Mouse (Mus musculus) layer of hippocampus, postnatal 10 days (tissue): ENCODE measurements around the gene 2610008E11Rik. TPM values are rescaled to one million over a fixed set of nuclear protein-coding genes. Genes with fewer than 3 reads are reported as not detected.
"Not testable (repeated sequence)": the region's sequence is repeated elsewhere in the genome, so short reads cannot be mapped to it uniquely, and the experiment has no call there.

Source experiments
- DNase-seq, 2 experiments: peaks; one replicate each; pipeline ENCODE4 v3.0.0; 2021; ENCODE audit warnings: low spot score in 2 of 2
- long read RNA-seq: library from polyadenylated mRNA; stranded (forward); transcript quantifications from one replicate; pipeline ENCODE4 v2.0.0, GENCODE M21; 2023
- total RNA-seq, 2 experiments: library from RNA; stranded (reverse); gene quantifications; 2 replicates each; pipeline ENCODE4 v1.2.3; 2021

The 2610008E11Rik gene
- 10 to 100 TPM; 28.4 to 28.6 TPM for total RNA-seq
- long read RNA-seq, full-length matches to known transcripts: 10 of 13 reads
- long read RNA-seq, partial matches to known transcripts: 0 of 13 reads
- long read RNA-seq, other reads (novel, unspliced or antisense): 3 of 13 reads

DNA sequence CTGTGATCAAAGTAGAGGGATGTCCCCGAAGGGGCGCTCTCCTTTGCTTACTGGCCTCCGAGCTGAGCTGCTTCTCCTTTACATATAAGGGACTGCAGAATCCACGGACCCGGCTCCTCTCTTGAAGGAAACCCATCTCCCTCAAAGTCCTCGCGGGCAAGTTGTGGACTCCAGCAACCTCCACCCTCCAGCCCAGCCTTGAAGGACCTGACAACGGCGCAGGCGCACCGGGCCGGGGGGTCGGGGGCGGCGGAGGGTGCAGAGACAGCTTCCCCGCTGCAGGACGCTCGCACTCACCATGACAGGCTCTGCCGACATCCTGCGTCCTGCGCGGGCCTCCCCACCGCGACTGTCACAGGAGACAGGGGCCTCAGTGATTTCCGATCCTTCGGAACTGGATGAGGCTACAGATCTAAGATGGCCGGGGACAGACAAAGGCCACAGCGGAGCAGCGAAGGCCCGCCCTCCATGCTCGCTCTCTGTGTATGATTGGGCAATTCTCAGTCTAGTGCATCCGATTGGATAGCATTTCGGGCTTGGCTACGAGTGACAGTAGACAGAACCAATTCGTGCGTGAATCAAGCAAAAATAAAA lies at the start of gene 2610008E11Rik:
Gene 2610008E11Rik (minus strand): TSS at position 440 of the 594 bp plus-strand sequence.
- DNase-seq: peak; percentile 95

DNA sequence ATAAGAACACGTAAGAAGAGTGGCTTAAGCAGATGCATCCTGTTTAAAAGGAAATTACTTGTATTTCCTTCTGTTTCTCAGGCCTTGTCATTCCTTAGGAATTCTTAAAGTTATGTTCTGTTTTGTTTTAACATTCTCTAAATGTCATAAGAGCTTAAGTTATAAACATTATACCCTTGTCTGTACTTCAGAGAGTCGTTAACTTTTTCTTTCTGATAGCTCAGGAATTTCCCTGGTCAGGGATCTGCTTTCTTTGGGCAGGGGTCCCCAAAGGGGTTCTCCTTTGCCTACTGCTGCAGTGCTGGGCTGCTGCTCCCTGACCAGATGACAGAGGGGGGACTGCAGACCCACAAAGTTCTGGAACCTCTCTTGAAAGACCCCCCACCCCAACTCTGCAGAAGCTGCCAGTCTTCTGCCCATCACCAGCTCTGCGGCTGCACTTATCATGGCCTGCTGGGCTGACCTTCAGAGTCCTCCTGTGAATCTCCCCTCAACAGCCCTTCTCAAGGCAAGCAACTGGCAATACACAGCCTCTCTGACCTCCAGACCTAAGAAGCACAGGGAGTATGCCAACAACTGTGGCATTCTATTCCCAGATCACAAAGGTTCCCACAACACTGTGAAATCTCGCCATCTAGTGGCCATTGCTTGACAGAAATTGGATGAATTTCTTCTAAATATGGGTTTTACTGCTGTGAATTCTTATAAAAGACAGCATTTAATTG lies 18.9 kb upstream of the 2610008E11Rik start:
- DNase-seq: peak; percentile 54 to 66

- no peak for DNase-seq
Measured at GRCm38 (mm10) chr10:79115085-79115484, 17.7 kb upstream of the 2610008E11Rik start.

DNA sequence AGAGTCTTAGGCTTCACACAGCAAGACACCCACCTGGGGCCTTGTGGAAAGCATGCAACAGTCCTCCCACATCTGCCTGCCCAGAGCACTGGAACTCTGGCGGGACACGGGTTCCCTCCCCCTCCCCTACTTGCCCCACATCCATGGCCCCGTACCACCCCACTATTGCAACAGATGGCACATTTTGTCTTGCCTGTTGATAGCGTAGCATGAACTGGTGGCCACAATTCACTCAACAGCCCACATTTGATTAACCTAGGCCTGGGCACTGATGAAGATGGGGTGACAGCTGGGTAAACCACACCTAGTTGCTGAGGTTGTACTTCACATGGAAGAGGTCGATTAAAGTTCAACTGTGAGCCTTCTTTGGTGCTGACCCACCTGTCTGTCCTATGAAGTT lies 13.1 kb upstream of the 2610008E11Rik start:
- DNase-seq: no peak

DNA sequence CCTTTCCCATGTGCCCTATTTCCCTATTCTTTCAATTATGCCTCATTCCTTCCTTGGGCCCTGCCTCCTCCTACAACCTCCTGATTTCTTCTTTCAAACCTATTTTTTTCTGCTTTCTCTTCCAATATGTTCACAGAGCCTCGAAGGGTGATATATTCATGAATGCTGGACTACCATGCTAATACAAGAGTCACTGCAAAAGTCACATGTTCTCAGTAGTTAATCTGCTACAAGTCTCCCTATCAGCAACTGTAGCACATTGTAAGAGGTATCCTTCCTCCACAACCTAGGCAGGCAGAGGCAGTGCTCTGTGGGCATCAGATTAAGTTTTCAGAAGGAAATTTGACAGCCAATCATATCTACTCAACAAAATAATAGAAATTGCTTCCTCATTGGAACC lies 11.8 kb upstream of the 2610008E11Rik start:
- DNase-seq: no peak

DNA sequence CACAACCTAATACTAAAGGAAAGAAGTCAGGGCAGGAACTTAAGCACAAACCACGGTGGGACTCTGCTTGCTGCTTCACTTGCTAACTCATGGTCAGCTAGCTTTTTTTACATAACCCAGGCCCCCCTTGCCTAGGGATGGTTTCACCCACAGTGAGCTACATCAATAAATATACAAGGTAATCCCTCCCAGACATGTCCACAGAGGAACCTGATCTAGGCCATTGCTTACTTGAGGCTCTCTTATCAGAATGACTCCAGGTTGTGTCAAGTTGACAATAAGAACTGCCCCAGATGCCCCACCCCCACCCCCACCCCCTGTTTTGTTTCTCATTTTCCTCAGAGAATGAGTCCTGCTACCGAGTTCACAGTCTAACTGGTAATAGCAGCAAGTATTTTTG lies 10.1 kb upstream of the 2610008E11Rik start:
- DNase-seq: no peak

- no peak for DNase-seq
Measured at GRCm38 (mm10) chr10:79106325-79107282, 9.2 kb upstream of the 2610008E11Rik start.

DNA sequence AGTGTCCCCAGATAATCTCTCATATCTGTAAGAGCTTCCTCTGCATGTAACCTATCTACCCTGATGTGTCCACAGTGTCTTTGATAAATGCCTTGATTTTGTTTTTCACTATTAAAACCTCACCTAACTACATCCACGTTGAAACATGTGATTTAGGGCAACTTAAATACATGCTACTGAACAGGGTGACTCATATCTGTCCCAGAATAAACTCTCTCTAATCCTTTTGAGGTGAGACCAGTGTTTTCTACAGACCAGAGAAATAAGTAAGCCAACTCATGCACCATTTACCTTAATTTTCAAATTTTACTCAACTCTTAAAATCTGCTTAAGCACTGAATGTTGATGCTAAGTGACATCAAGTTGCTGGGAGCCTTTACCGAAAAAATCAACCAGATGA lies 694 bp downstream of the 2610008E11Rik start:
- no peak for DNase-seq

DNA sequence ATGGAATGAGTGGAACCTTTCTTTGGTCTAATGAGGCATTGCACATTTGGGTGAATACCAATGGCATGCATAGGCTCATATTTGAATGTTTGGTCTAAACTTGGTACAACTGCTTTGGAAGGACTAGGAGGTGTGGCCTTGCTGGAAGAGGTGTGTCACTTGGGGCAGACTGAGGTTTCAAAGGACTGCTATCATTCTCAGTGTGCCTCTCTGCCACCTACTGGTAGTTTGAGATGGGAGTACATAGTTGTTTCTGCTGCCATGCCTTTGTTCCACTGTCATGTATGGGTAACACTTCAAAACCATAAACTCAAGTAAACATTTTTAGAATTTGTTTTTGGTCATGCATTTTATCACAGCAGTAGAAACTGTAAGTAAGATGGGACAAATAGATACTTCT lies 5.7 kb downstream of the 2610008E11Rik start:
- DNase-seq: no peak

- no peak for DNase-seq
Measured at GRCm38 (mm10) chr10:79089000-79089399, 8.4 kb downstream of the 2610008E11Rik start.

DNA sequence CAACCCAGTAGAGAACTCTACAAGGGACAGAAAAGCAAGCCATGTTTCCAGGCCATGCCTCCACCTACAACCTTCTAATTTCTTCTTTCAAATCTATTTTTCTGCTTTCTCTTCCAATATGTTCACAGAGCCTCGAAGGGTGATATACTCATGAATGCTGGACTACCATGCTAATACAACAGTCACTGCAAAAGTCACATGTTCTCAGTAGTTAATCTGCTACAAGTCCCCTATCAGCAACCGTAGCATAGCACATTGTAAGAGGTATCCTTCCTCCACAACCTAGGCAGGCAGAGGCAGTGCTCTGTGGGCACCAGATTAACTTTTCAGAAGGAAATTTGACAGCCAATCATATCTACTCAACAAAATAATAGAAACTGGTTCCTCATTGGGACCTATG lies 10.8 kb downstream of the 2610008E11Rik start:
- DNase-seq: no peak

DNA sequence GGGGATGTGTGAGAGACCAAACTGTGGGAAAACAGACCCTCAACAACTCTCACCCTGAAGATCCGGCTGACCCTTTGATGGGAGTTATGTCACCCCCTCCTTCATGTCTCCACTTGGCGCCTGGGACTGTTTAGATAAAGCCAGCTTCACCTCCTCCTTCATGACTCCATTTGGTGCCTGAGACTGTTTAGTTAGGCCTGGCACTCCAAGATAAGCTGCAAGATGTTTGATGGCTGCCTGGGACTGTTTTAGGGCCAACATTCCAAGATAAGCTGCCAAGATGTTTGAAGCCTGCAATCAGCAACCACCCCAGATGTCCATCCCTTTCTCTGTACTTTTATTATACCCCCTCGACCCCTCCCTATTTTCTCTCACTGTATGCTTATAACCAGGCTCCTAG lies 40.0 kb downstream of the 2610008E11Rik start:
- not testable (repeated sequence) for DNase-seq

DNA sequence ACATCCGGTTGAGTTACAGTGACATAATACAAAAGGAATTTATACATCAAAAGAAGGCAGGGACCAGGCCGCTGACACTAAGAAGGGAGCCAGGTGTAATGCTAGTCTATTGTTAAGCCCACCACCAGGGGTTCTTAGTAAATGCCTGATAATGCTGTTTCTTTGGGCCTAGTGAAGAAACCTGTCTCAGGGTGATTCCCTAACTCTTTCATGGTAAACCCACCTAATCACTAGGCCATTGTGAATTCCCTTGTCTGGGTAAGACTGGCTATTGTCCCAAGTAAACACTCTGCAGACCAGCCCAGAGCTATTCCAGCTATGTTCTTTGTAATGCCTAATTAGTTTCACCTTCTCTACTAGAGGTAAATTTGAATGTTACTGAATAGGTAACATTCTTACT lies 54.9 kb downstream of the 2610008E11Rik start:
- not testable (repeated sequence) for DNase-seq

DNA sequence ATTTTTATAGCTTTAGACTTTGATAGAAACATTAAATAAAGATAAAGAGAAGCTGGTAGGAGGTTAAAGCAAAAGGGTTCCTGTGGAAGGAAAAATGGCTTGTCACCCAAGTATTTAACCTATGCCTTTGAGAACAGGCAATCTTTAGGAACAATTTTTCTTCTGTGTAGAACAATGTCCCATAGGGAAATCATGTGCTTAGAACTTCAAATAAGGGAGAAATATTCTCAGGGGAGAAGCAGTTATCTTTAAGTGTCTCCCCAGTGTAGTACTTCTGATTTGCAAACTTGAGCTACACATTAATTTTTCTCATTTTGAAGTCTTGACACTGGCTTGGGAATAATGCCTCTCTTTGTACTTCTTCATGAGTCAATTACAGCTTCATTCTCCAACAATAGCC lies 69.0 kb downstream of the 2610008E11Rik start, which contains the start of gene Olfr57:
Gene Olfr57 (plus strand): TSS at position 301 of the 400 bp plus-strand sequence.
- DNase-seq: no peak

Other genes with a start within 250 kb of the 2610008E11Rik start
- gene Olfr1356, start 245.4 kb downstream of the 2610008E11Rik start, total RNA-seq: not detected
- not detected for gene Olfr1355, start 222.1 kb downstream of the 2610008E11Rik start, total RNA-seq
- not detected for gene Olfr1354, start 184.4 kb downstream of the 2610008E11Rik start, total RNA-seq
- gene Olfr8, start 147.0 kb downstream of the 2610008E11Rik start, total RNA-seq: not detected
- gene Olfr1353, start 134.3 kb downstream of the 2610008E11Rik start, total RNA-seq: not detected
- gene Olfr1352, start 116.5 kb downstream of the 2610008E11Rik start, total RNA-seq: not detected
- not detected for gene Olfr1351, start 85.1 kb downstream of the 2610008E11Rik start, total RNA-seq
- gene Olfr57, start 68.9 kb downstream of the 2610008E11Rik start, total RNA-seq: not detected
- gene Vmn2r80, start 51.2 kb upstream of the 2610008E11Rik start, total RNA-seq: not detected
- gene Vmn2r81, start 150.1 kb upstream of the 2610008E11Rik start, total RNA-seq: not detected